Mouse (Mus musculus) layer of hippocampus, postnatal 14 days (tissue): ENCODE results near the gene Rbpj. TPM values are rescaled to one million over a fixed set of nuclear protein-coding genes. Genes with fewer than 3 reads are reported as not detected.

Source experiments
- total RNA-seq, 2 experiments: library from RNA; stranded (reverse); gene quantifications; 2 replicates each; pipeline ENCODE4 v1.2.3; 2021

The Rbpj gene
- total RNA-seq, 2 experiments from 2014 or later: 26.9 to 29.3 TPM

Other genes with a start within 250 kb of the Rbpj start
- gene Smim20, start 199.1 kb upstream of the Rbpj start, total RNA-seq: 10 to 100 TPM; 35.6 to 37.2 TPM
- gene Cckar, start 241.6 kb downstream of the Rbpj start, total RNA-seq: under 1 TPM; 0.12 to 0.14 TPM